Mouse (Mus musculus): ENCODE data around the gene Ccdc174. TPM values are rescaled to one million over a fixed set of nuclear protein-coding genes. Genes with fewer than 3 reads are reported as not detected.

Gene Ccdc174
- polyA plus RNA-seq, 1 experiment = 4.2 TPM

- DNase-seq = no peak
- TF ChIP-seq CTCF (conservative IDR thresholded peaks at IDR 0.05; ENCODE audit: insufficient read depth, insufficient read length, low read depth, low read length) = no peak
- no peak for TF ChIP-seq POLR2A (IDR thresholded peaks at IDR 0.05; ENCODE audit: low read depth, low read length)
- no peaks in the 10 kb centered on the region for H3K4me1 ChIP-seq (ENCODE audit: control insufficient read depth, insufficient read depth, low read length)
- no peaks in the 10 kb centered on the region for H3K36me3 ChIP-seq (ENCODE audit: control insufficient read depth, insufficient read depth, low read length)
- no peaks in the 10 kb centered on the region for H3K27me3 ChIP-seq (replicated peaks; ENCODE audit: control insufficient read depth, insufficient read depth, low read length)
- no peak overlapping the region for H3K27ac ChIP-seq (ENCODE audit: insufficient read depth, low read depth, low read length)
- 59% methylated on average over 5 of the region's 5 CpGs for WGBS
- no peak overlapping the region for H3K4me3 ChIP-seq (ENCODE audit: insufficient read depth, low read depth, low read length)
Observed at GRCm38 (mm10) chr6:91858339-91858738, 19.5 kb upstream of the Ccdc174 start.

- TF ChIP-seq CTCF (conservative IDR thresholded peaks at IDR 0.05; ENCODE audit: insufficient read depth, insufficient read length, low read depth, low read length) (no peak), POLR2A (IDR thresholded peaks at IDR 0.05; ENCODE audit: low read depth, low read length) (no peak)
- DNase-seq = no peak
- Histone ChIP-seq H3K27me3 (replicated peaks; ENCODE audit: control insufficient read depth, insufficient read depth, low read length) (no peaks in the 10 kb centered on the region), H3K4me1 (ENCODE audit: control insufficient read depth, insufficient read depth, low read length) (no peaks in the 10 kb centered on the region), H3K36me3 (ENCODE audit: control insufficient read depth, insufficient read depth, low read length) (no peaks in the 10 kb centered on the region), H3K4me3 (ENCODE audit: insufficient read depth, low read depth, low read length) (no peak overlapping the region), H3K27ac (ENCODE audit: insufficient read depth, low read depth, low read length) (no peak overlapping the region)
Observed at GRCm38 (mm10) chr6:91862848-91863247, 15.0 kb upstream of the Ccdc174 start.

GRCm38 (mm10) chr6:91864595-91864994 lies 13.3 kb upstream of the Ccdc174 start:
- Histone ChIP-seq H3K36me3 (ENCODE audit: control insufficient read depth, insufficient read depth, low read length) (no peaks in the 10 kb centered on the region), H3K4me1 (ENCODE audit: control insufficient read depth, insufficient read depth, low read length) (no peaks in the 10 kb centered on the region), H3K27ac (ENCODE audit: insufficient read depth, low read depth, low read length) (no peak overlapping the region), H3K4me3 (ENCODE audit: insufficient read depth, low read depth, low read length) (no peak overlapping the region), H3K27me3 (replicated peaks; ENCODE audit: control insufficient read depth, insufficient read depth, low read length) (no peaks in the 10 kb centered on the region)
- TF ChIP-seq CTCF (conservative IDR thresholded peaks at IDR 0.05; ENCODE audit: insufficient read depth, insufficient read length, low read depth, low read length) = no peak
- TF ChIP-seq POLR2A (IDR thresholded peaks at IDR 0.05; ENCODE audit: low read depth, low read length) = no peak
- WGBS = 67% methylated on average over 5 of the region's 5 CpGs
- DNase-seq = no peak

GRCm38 (mm10) chr6:91865601-91866000 lies 12.3 kb upstream of the Ccdc174 start:
- H3K4me1 ChIP-seq (ENCODE audit: control insufficient read depth, insufficient read depth, low read length) = no peaks in the 10 kb centered on the region
- no peaks in the 10 kb centered on the region for H3K27me3 ChIP-seq (replicated peaks; ENCODE audit: control insufficient read depth, insufficient read depth, low read length)
- no peak for TF ChIP-seq POLR2A (IDR thresholded peaks at IDR 0.05; ENCODE audit: low read depth, low read length)
- TF ChIP-seq CTCF (conservative IDR thresholded peaks at IDR 0.05; ENCODE audit: insufficient read depth, insufficient read length, low read depth, low read length) = no peak
- no peak overlapping the region for H3K27ac ChIP-seq (ENCODE audit: insufficient read depth, low read depth, low read length)
- H3K4me3 ChIP-seq (ENCODE audit: insufficient read depth, low read depth, low read length) = no peak overlapping the region
- no peak for DNase-seq
- whole genome bisulfite sequencing = 80% methylated on average over 11 of the region's 11 CpGs
- H3K36me3 ChIP-seq (ENCODE audit: control insufficient read depth, insufficient read depth, low read length) = no peaks in the 10 kb centered on the region

GRCm38 (mm10) chr6:91868091-91868490 lies 9.8 kb upstream of the Ccdc174 start:
- Histone ChIP-seq H3K36me3 (ENCODE audit: control insufficient read depth, insufficient read depth, low read length) (no peaks in the 10 kb centered on the region), H3K27ac (ENCODE audit: insufficient read depth, low read depth, low read length) (no peak overlapping the region), H3K4me3 (ENCODE audit: insufficient read depth, low read depth, low read length) (no peak overlapping the region), H3K27me3 (replicated peaks; ENCODE audit: control insufficient read depth, insufficient read depth, low read length) (no peaks in the 10 kb centered on the region), H3K4me1 (ENCODE audit: control insufficient read depth, insufficient read depth, low read length) (no peaks in the 10 kb centered on the region)
- no peak for DNase-seq
- TF ChIP-seq CTCF (conservative IDR thresholded peaks at IDR 0.05; ENCODE audit: insufficient read depth, insufficient read length, low read depth, low read length) (no peak), POLR2A (IDR thresholded peaks at IDR 0.05; ENCODE audit: low read depth, low read length) (no peak)
- WGBS = 81% methylated on average over 5 of the region's 5 CpGs

GRCm38 (mm10) chr6:91872781-91873180 lies 5.1 kb upstream of the Ccdc174 start:
- DNase-seq = no peak

GRCm38 (mm10) chr6:91883859-91884258 lies 6.0 kb downstream of the Ccdc174 start:
- H3K4me1 ChIP-seq (ENCODE audit: control insufficient read depth, insufficient read depth, low read length) = no peaks in the 10 kb centered on the region
- H3K27me3 ChIP-seq (replicated peaks; ENCODE audit: control insufficient read depth, insufficient read depth, low read length) = no peaks in the 10 kb centered on the region
- peaks cover 5% of the 10 kb centered on the region for H3K36me3 ChIP-seq (ENCODE audit: control insufficient read depth, insufficient read depth, low read length)
- H3K4me3 ChIP-seq (ENCODE audit: insufficient read depth, low read depth, low read length) = no peak overlapping the region
- no peak for DNase-seq
- H3K27ac ChIP-seq (ENCODE audit: insufficient read depth, low read depth, low read length) = no peak overlapping the region
- 68% methylated on average over 2 of the region's 2 CpGs for WGBS
- no peak for TF ChIP-seq POLR2A (IDR thresholded peaks at IDR 0.05; ENCODE audit: low read depth, low read length)
- no peak for TF ChIP-seq CTCF (conservative IDR thresholded peaks at IDR 0.05; ENCODE audit: insufficient read depth, insufficient read length, low read depth, low read length)

More at GRCm38 (mm10) chr6:91872781-91873180, 5.1 kb upstream of the Ccdc174 start:
- peaks cover 3% of the 10 kb centered on the region; the same call in 1 of the 2 replicates for H3K4me1 ChIP-seq (ENCODE audit: control insufficient read depth, insufficient read depth, low read length)
- no peaks in the 10 kb centered on the region for H3K27me3 ChIP-seq (replicated peaks; ENCODE audit: control insufficient read depth, insufficient read depth, low read length)
- no peak overlapping the region for H3K27ac ChIP-seq (ENCODE audit: insufficient read depth, low read depth, low read length)
- TF ChIP-seq CTCF (conservative IDR thresholded peaks at IDR 0.05; ENCODE audit: insufficient read depth, insufficient read length, low read depth, low read length) = no peak
- TF ChIP-seq POLR2A (IDR thresholded peaks at IDR 0.05; ENCODE audit: low read depth, low read length) = no peak
- H3K4me3 ChIP-seq (ENCODE audit: insufficient read depth, low read depth, low read length) = no peak overlapping the region
- WGBS = 79% methylated on average over 2 of the region's 2 CpGs
- no peaks in the 10 kb centered on the region for H3K36me3 ChIP-seq (ENCODE audit: control insufficient read depth, insufficient read depth, low read length)

Data from kidney, adult 2 months (tissue).